17 mouse cellular contexts compared by ENCODE assay signal in the genomic region with DNA sequence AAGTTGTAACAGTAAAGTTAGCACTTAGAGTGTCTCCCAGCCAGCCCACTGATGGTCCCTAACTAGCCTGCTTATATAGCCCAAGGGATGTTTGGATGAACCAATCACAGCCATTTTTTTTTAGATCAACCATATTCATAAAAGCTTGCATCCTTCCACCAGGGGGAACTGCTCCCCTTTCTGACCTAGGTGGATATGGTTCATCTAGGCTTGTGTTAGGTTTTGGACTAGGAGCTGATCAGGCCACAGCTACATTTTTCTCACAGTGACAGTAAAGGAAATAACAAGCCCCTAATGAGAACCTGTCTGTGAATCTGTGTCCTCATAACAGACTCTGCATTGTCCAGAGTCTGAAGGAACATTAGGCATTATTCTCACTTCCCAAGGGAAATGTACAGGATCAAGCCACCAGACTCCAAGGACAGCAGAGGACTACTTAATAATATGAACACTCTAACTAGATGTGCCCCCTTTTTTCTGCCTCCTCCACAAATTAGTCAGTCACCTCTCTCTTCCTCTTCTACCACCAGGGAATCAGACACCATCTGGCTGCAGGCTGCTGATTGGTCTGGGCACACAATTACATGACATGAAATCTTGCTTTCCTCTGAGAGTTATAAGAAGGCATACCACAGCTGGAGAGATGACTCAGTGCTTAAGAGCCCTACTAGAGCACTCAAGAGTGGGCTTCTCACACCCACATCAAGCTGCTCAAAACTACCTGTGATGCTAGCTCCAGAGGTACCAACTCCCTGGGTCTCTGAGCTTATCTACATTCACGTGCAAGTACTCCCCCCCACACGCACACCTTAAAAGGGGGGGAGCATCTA.
A peak's percentile ranks its signal among the peaks of the same experiment; 100 is the strongest.
DNase-seq lines count a peak whose midpoint lies in the region; ATAC-seq and TF ChIP-seq lines count a peak whose summit lies in the region.
"Had no signal": no experiment of that assay in that cellular context is flagged by ENCODE, and none has a peak within 500 bp of the region (broad histone marks: within the 10 kb centered on the region; RNA-seq: fewer than 3 reads in every experiment).

No protein-coding gene starts in this region.

- TF ChIP-seq CTCF in liver, adult 2 months (IDR thresholded peaks at IDR 0.05; ENCODE audit: low read depth, low read length), result peak; percentile 14; the same call in 1 of the 2 replicates
- TF ChIP-seq CTCF in stomach, postnatal 0 days (IDR thresholded peaks at IDR 0.05; ENCODE audit: low read depth), result 0 out of 2 replicates have a peak, but pooled peaks have one; percentile 6

- no peaks in the 10 kb centered on the region for H3K79me2 ChIP-seq in liver, adult 2 months (ENCODE audit: control insufficient read depth, insufficient read depth, low read length)

- DNase-seq in forebrain, embryonic 11.5 days (ENCODE audit: low spot score), result no peak
- DNase-seq in liver, adult 2 months (ENCODE audit: extremely low read depth, low read depth, low spot score), result peak; percentile 6
- DNase-seq in right cerebral cortex, adult 2 months (ENCODE audit: low spot score in 2 of 2), result peak; percentile 22 to 44
- DNase-seq in right cerebral cortex, postnatal 14 days, result no peak
- no peak for DNase-seq in stomach, postnatal 0 days (ENCODE audit: low spot score)
- DNase-seq in spleen, postnatal 14 days (ENCODE audit: low spot score in 2 of 2), result no peak
- DNase-seq: adrenal gland, postnatal 36 days; cerebellum, postnatal 25 days; gastrocnemius, postnatal 14 days; heart, postnatal 10 days; liver; thymus, postnatal 4 days had no signal

- peak; percentile 36; the same call in 1 of the 2 replicates for ATAC-seq in forebrain, embryonic 13.5 days
- ATAC-seq in forebrain, embryonic 11.5 days (replicated peaks; ENCODE audit: low FRiP score), result no peak
- no peak for ATAC-seq in liver, embryonic 12.5 days
- ATAC-seq in stomach, postnatal 0 days (ENCODE audit: low FRiP score, low TSS enrichment), result no peak
- ATAC-seq: Patski had no signal

- 87% methylated on average over 2 of the region's 2 CpGs for WGBS in forebrain, embryonic 13.5 days
- 88% methylated on average over 2 of the region's 2 CpGs for WGBS in forebrain, embryonic 11.5 days
- WGBS in liver, adult 2 months, result 81% methylated on average over 2 of the region's 2 CpGs
- WGBS in liver, embryonic 12.5 days (ENCODE audit: insufficient replicate concordance), result 64% methylated on average over 2 of the region's 2 CpGs
- WGBS in stomach, postnatal 0 days, result 90% methylated on average over 2 of the region's 2 CpGs

- H3K27ac ChIP-seq in forebrain, embryonic 13.5 days, result no peak overlapping the region
- H3K27ac ChIP-seq in forebrain, embryonic 11.5 days (ENCODE audit: low read depth, low read length), result no peak overlapping the region
- no peak overlapping the region for H3K27ac ChIP-seq in liver, adult 2 months (replicated peaks; ENCODE audit: insufficient read depth, low read depth, low read length)
- H3K27ac ChIP-seq in liver, embryonic 12.5 days, result no peak overlapping the region
- no peak overlapping the region for H3K27ac ChIP-seq in stomach, postnatal 0 days (replicated peaks)
- H3K27ac ChIP-seq: embryonic facial prominence, embryonic 13.5 days; forebrain, embryonic 12.5 days had no signal

- H3K9ac ChIP-seq in forebrain, embryonic 13.5 days, result no peak overlapping the region
- no peak overlapping the region for H3K9ac ChIP-seq in forebrain, embryonic 11.5 days (ENCODE audit: low read length)
- H3K9ac ChIP-seq in liver, adult 2 months (ENCODE audit: low read depth, low read length), result no peak overlapping the region
- H3K9ac ChIP-seq in liver, embryonic 12.5 days, result no peak overlapping the region
- H3K9ac ChIP-seq in stomach, postnatal 0 days (ENCODE audit: low read length), result no peak overlapping the region
- H3K9ac ChIP-seq: embryonic facial prominence, embryonic 13.5 days; forebrain, embryonic 12.5 days had no signal

- H3K4me1 ChIP-seq in forebrain, embryonic 13.5 days, result no peaks in the 10 kb centered on the region
- no peaks in the 10 kb centered on the region for H3K4me1 ChIP-seq in forebrain, embryonic 11.5 days (replicated peaks; ENCODE audit: control insufficient read depth, insufficient read depth, low read length)
- no peaks in the 10 kb centered on the region for H3K4me1 ChIP-seq in liver, adult 2 months (ENCODE audit: control insufficient read depth, insufficient read depth, low read length)
- H3K4me1 ChIP-seq in liver, embryonic 12.5 days, result no peaks in the 10 kb centered on the region
- H3K4me1 ChIP-seq in stomach, postnatal 0 days (replicated peaks; ENCODE audit: control insufficient read depth, insufficient read depth), result no peaks in the 10 kb centered on the region
- H3K4me1 ChIP-seq: embryonic facial prominence, embryonic 13.5 days; forebrain, embryonic 12.5 days had no signal

- H3K4me3 ChIP-seq in forebrain, embryonic 13.5 days, result no peak overlapping the region
- no peak overlapping the region for H3K4me3 ChIP-seq in forebrain, embryonic 11.5 days (ENCODE audit: low read depth, low read length)
- no peak overlapping the region for H3K4me3 ChIP-seq in liver, adult 2 months (ENCODE audit: insufficient read depth, low read depth, low read length)
- H3K4me3 ChIP-seq in liver, embryonic 12.5 days, result no peak overlapping the region
- H3K4me3 ChIP-seq in stomach, postnatal 0 days (ENCODE audit: low read depth, low read length), result no peak overlapping the region
- H3K4me3 ChIP-seq: embryonic facial prominence, embryonic 13.5 days; forebrain, embryonic 12.5 days had no signal

- no peak for TF ChIP-seq EP300 in stomach, postnatal 0 days (optimal IDR thresholded peaks at IDR 0.05)

- TF ChIP-seq POLR2A in liver, adult 2 months (IDR thresholded peaks at IDR 0.05; ENCODE audit: extremely low read depth, insufficient read depth, low read length), result no peak

- H3K27me3 ChIP-seq in forebrain, embryonic 13.5 days, result no peaks in the 10 kb centered on the region
- H3K27me3 ChIP-seq in forebrain, embryonic 11.5 days (ENCODE audit: control insufficient read depth, insufficient read depth, low read length), result no peaks in the 10 kb centered on the region
- no peaks in the 10 kb centered on the region for H3K27me3 ChIP-seq in liver, adult 2 months (ENCODE audit: control insufficient read depth, insufficient read depth, low read length)
- no peaks in the 10 kb centered on the region for H3K27me3 ChIP-seq in liver, embryonic 12.5 days (replicated peaks)
- H3K27me3 ChIP-seq in stomach, postnatal 0 days (ENCODE audit: control insufficient read depth, insufficient read depth, low read length), result no peaks in the 10 kb centered on the region
- H3K27me3 ChIP-seq: embryonic facial prominence, embryonic 13.5 days; forebrain, embryonic 12.5 days had no signal

- H3K36me3 ChIP-seq in forebrain, embryonic 13.5 days (ENCODE audit: poor library complexity, severe bottlenecking), result no peaks in the 10 kb centered on the region
- H3K36me3 ChIP-seq in forebrain, embryonic 11.5 days (ENCODE audit: control insufficient read depth, insufficient read depth, low read length), result no peaks in the 10 kb centered on the region
- H3K36me3 ChIP-seq in liver, adult 2 months (ENCODE audit: control insufficient read depth, insufficient read depth, low read length), result no peaks in the 10 kb centered on the region
- no peaks in the 10 kb centered on the region for H3K36me3 ChIP-seq in liver, embryonic 12.5 days
- no peaks in the 10 kb centered on the region for H3K36me3 ChIP-seq in stomach, postnatal 0 days (ENCODE audit: control insufficient read depth, insufficient read depth, low read length)
- H3K36me3 ChIP-seq: embryonic facial prominence, embryonic 13.5 days; forebrain, embryonic 12.5 days had no signal

- no peaks in the 10 kb centered on the region for H3K9me3 ChIP-seq in forebrain, embryonic 13.5 days (replicated peaks)
- H3K9me3 ChIP-seq in forebrain, embryonic 11.5 days (ENCODE audit: control insufficient read depth, low read length), result no peaks in the 10 kb centered on the region
- no peaks in the 10 kb centered on the region for H3K9me3 ChIP-seq in liver, embryonic 12.5 days (replicated peaks)
- H3K9me3 ChIP-seq in stomach, postnatal 0 days (ENCODE audit: control insufficient read depth, low read length), result no peaks in the 10 kb centered on the region
- H3K9me3 ChIP-seq: embryonic facial prominence, embryonic 13.5 days; forebrain, embryonic 12.5 days had no signal

- H3K4me2 ChIP-seq in forebrain, embryonic 13.5 days, result no peak overlapping the region
- H3K4me2 ChIP-seq in forebrain, embryonic 11.5 days (ENCODE audit: low read depth, low read length, severe bottlenecking), result no peak overlapping the region
- no peak overlapping the region for H3K4me2 ChIP-seq in liver, embryonic 12.5 days
- H3K4me2 ChIP-seq in stomach, postnatal 0 days (replicated peaks; ENCODE audit: low read depth), result no peak overlapping the region
- H3K4me2 ChIP-seq: embryonic facial prominence, embryonic 13.5 days; forebrain, embryonic 12.5 days had no signal

Comparison
In these comparisons a context has a peak if more than half of its experiments do, and no peak if none do; other contexts are left out.
1. DNase-seq: peak in liver, adult 2 months (single experiment) and right cerebral cortex, adult 2 months (2 of 2); none in forebrain, embryonic 11.5 days (single experiment), right cerebral cortex, postnatal 14 days (single experiment), stomach, postnatal 0 days (single experiment) and spleen, postnatal 14 days (0 of 2).